10 mouse cellular contexts compared by ENCODE assay signal in genomic region chr2:155515941-155516340, GRCm38 (mm10). TPM values are rescaled to one million over a fixed set of nuclear protein-coding genes. Genes with fewer than 3 reads are reported as not detected.
DNase-seq lines count a peak whose midpoint lies in the region; ATAC-seq and TF ChIP-seq lines count a peak whose summit lies in the region.
"Had no signal": no experiment of that assay in that cellular context is flagged by ENCODE, and none has a peak within 500 bp of the region (broad histone marks: within the 10 kb centered on the region; RNA-seq: fewer than 3 reads in every experiment).

No protein-coding gene starts in this region.

- DNase-seq in midbrain, embryonic 11.5 days (ENCODE audit: low spot score, missing footprints), result peak; percentile 95
- peak; percentile 58 for DNase-seq in ZHBTc4 (ENCODE audit: low read depth, low spot score)
- DNase-seq in embryo, embryonic 10 days (ENCODE audit: low spot score), result peak; percentile 84
- DNase-seq in hindbrain, postnatal 0 days (ENCODE audit: low spot score), result peak; percentile 82
- peak; percentile 76 for DNase-seq in limb, embryonic 11.5 days (ENCODE audit: low spot score)
- peak; percentile 75 for DNase-seq in right cerebral cortex, adult 18-20 months

- no peaks in the 10 kb centered on the region for H3K9me3 ChIP-seq in midbrain, embryonic 11.5 days (ENCODE audit: control insufficient read depth, low read length)
- H3K9me3 ChIP-seq in midbrain, embryonic 13.5 days, result no peaks in the 10 kb centered on the region
- no peaks in the 10 kb centered on the region for H3K9me3 ChIP-seq in hindbrain, postnatal 0 days (ENCODE audit: low read length)
- H3K9me3 ChIP-seq in limb, embryonic 11.5 days (ENCODE audit: control insufficient read depth, low read length), result no peaks in the 10 kb centered on the region

- TF ChIP-seq CTCF in hindbrain, postnatal 0 days (IDR thresholded peaks at IDR 0.05; ENCODE audit: low read depth), result peak; percentile 98

- no peaks in the 10 kb centered on the region for H3K36me3 ChIP-seq in midbrain, embryonic 11.5 days (ENCODE audit: control insufficient read depth, insufficient read depth, low read length)
- peaks cover 3% of the 10 kb centered on the region; the same call in 1 of the 2 replicates for H3K36me3 ChIP-seq in midbrain, embryonic 13.5 days
- H3K36me3 ChIP-seq in hindbrain, postnatal 0 days (ENCODE audit: insufficient read depth, low read length), result no peaks in the 10 kb centered on the region
- H3K36me3 ChIP-seq in limb, embryonic 11.5 days (ENCODE audit: control insufficient read depth, insufficient read depth, low read length), result no peaks in the 10 kb centered on the region

- H3K27me3 ChIP-seq in midbrain, embryonic 11.5 days (ENCODE audit: control insufficient read depth, insufficient read depth, low read length), result no peaks in the 10 kb centered on the region; the same call in 1 of the 2 replicates
- H3K27me3 ChIP-seq in midbrain, embryonic 13.5 days, result no peaks in the 10 kb centered on the region
- no peaks in the 10 kb centered on the region for H3K27me3 ChIP-seq in hindbrain, postnatal 0 days (ENCODE audit: insufficient read depth, low read length)
- peaks cover 10% of the 10 kb centered on the region; the same call in 1 of the 2 replicates for H3K27me3 ChIP-seq in limb, embryonic 11.5 days (ENCODE audit: control insufficient read depth, insufficient read depth, low read length)

- no peak overlapping the region for H3K4me3 ChIP-seq in midbrain, embryonic 11.5 days (ENCODE audit: low read depth, low read length)
- H3K4me3 ChIP-seq in midbrain, embryonic 13.5 days (replicated peaks), result no peak overlapping the region
- no peak overlapping the region for H3K4me3 ChIP-seq in hindbrain, postnatal 0 days (ENCODE audit: low read length)
- no peak overlapping the region for H3K4me3 ChIP-seq in limb, embryonic 11.5 days (ENCODE audit: low read depth, low read length)
- H3K4me3 ChIP-seq: erythroblast, embryonic 14.5 days had no signal

- 5% methylated on average over 1 of the region's 1 CpGs for WGBS in midbrain, embryonic 11.5 days
- WGBS in midbrain, embryonic 13.5 days, result 6% methylated on average over 1 of the region's 1 CpGs
- WGBS in hindbrain, postnatal 0 days, result 9% methylated on average over 1 of the region's 1 CpGs
- 12% methylated on average over 1 of the region's 1 CpGs for WGBS in limb, embryonic 11.5 days

- no peak overlapping the region for H3K27ac ChIP-seq in midbrain, embryonic 11.5 days (ENCODE audit: low read depth, low read length)
- H3K27ac ChIP-seq in midbrain, embryonic 13.5 days, result no peak overlapping the region
- no peak overlapping the region for H3K27ac ChIP-seq in hindbrain, postnatal 0 days
- no peak overlapping the region for H3K27ac ChIP-seq in limb, embryonic 11.5 days (replicated peaks; ENCODE audit: low read depth, low read length)
- H3K27ac ChIP-seq: macrophage had no signal

- no peak for ATAC-seq in midbrain, embryonic 11.5 days (ENCODE audit: low FRiP score)
- ATAC-seq in midbrain, embryonic 13.5 days, result no peak
- no peak for ATAC-seq in hindbrain, postnatal 0 days
- no peak for ATAC-seq in limb, embryonic 11.5 days (ENCODE audit: insufficient number of reproducible peaks, low FRiP score, low TSS enrichment, low read depth)
- no peak for ATAC-seq in megakaryocyte, adult 5-6 weeks (ENCODE audit: poor library complexity, severe bottlenecking)

- no peak overlapping the region for H3K4me2 ChIP-seq in midbrain, embryonic 11.5 days
- H3K4me2 ChIP-seq in midbrain, embryonic 13.5 days (replicated peaks), result no peak overlapping the region
- no peak overlapping the region for H3K4me2 ChIP-seq in hindbrain, postnatal 0 days (ENCODE audit: low read depth, low read length)
- no peak overlapping the region for H3K4me2 ChIP-seq in limb, embryonic 11.5 days (ENCODE audit: low read depth, severe bottlenecking)

- no peak overlapping the region for H3K9ac ChIP-seq in midbrain, embryonic 11.5 days (ENCODE audit: low read length)
- no peak overlapping the region for H3K9ac ChIP-seq in midbrain, embryonic 13.5 days (replicated peaks)
- no peak overlapping the region for H3K9ac ChIP-seq in hindbrain, postnatal 0 days (replicated peaks; ENCODE audit: low read length)
- H3K9ac ChIP-seq in limb, embryonic 11.5 days (ENCODE audit: low read length), result no peak overlapping the region

- peaks cover 14% of the 10 kb centered on the region for H3K4me1 ChIP-seq in midbrain, embryonic 11.5 days (ENCODE audit: control insufficient read depth, insufficient read depth, low read length)
- peaks cover 41% of the 10 kb centered on the region for H3K4me1 ChIP-seq in midbrain, embryonic 13.5 days (replicated peaks)
- peaks cover 9% of the 10 kb centered on the region; the same call in 1 of the 2 replicates for H3K4me1 ChIP-seq in hindbrain, postnatal 0 days (ENCODE audit: insufficient read depth, low read length)
- 0 out of 2 replicates have a peak, but pooled peaks cover 3% of the 10 kb centered on the region for H3K4me1 ChIP-seq in limb, embryonic 11.5 days (ENCODE audit: control insufficient read depth, insufficient read depth, low read length)

RNA-seq across cellular contexts. Expression of gene Acss2, which starts 1.8 kb away (rescaled TPM):
- polyA plus RNA-seq in midbrain, embryonic 11.5 days (2014; fragmentation: Nextera tagmentation; extraction: Ambion mirVana), result 21.9 and 23.1 TPM in 2 replicates
- polyA plus RNA-seq in midbrain, embryonic 13.5 days (2015; fragmentation: Nextera tagmentation; extraction: Ambion mirVana), result 27.5 and 28.0 TPM in 2 replicates
- total RNA-seq in hindbrain, postnatal 0 days (2014; rRNA removed), result 40.0 and 42.7 TPM in 2 replicates
- polyA plus RNA-seq in hindbrain, postnatal 0 days (2015; fragmentation: Nextera tagmentation; extraction: Ambion mirVana), result 23.7 and 27.5 TPM in 2 replicates
- 9.2 and 10.7 TPM in 2 replicates for polyA plus RNA-seq in limb, embryonic 11.5 days (2014; fragmentation: Nextera tagmentation; extraction: Ambion mirVana)
- total RNA-seq in megakaryocyte, adult 5-6 weeks (2015), result 8.9 and 9.6 TPM in 2 replicates
- total RNA-seq in megakaryocyte, adult 5-6 weeks (2017), result 12.0 and 13.6 TPM in 2 replicates

RNA-seq across cellular contexts. Expression of gene Ggt7, which starts 2.1 kb away (rescaled TPM):
- 10.3 and 12.9 TPM in 2 replicates for polyA plus RNA-seq in midbrain, embryonic 11.5 days (2014; fragmentation: Nextera tagmentation; extraction: Ambion mirVana)
- 62.3 and 65.0 TPM in 2 replicates for polyA plus RNA-seq in midbrain, embryonic 13.5 days (2015; fragmentation: Nextera tagmentation; extraction: Ambion mirVana)
- 201 and 255 TPM in 2 replicates for total RNA-seq in hindbrain, postnatal 0 days (2014; rRNA removed)
- polyA plus RNA-seq in hindbrain, postnatal 0 days (2015; fragmentation: Nextera tagmentation; extraction: Ambion mirVana), result 97.5 and 104 TPM in 2 replicates
- 2.2 and 2.3 TPM in 2 replicates for polyA plus RNA-seq in limb, embryonic 11.5 days (2014; fragmentation: Nextera tagmentation; extraction: Ambion mirVana)
- total RNA-seq in megakaryocyte, adult 5-6 weeks (2015), result not detected in 2 replicates
- not detected in 2 replicates for total RNA-seq in megakaryocyte, adult 5-6 weeks (2017)
- polyA plus RNA-seq: erythroblast, embryonic 14.5 days; macrophage had no signal

RNA-seq across cellular contexts. Expression of gene Ncoa6, which starts 42.2 kb away (rescaled TPM):
- 33.5 and 33.6 TPM in 2 replicates for polyA plus RNA-seq in midbrain, embryonic 11.5 days (2014; fragmentation: Nextera tagmentation; extraction: Ambion mirVana)
- 30.0 and 34.5 TPM in 2 replicates for polyA plus RNA-seq in midbrain, embryonic 13.5 days (2015; fragmentation: Nextera tagmentation; extraction: Ambion mirVana)
- total RNA-seq in hindbrain, postnatal 0 days (2014; rRNA removed), result 29.7 and 43.4 TPM in 2 replicates
- polyA plus RNA-seq in hindbrain, postnatal 0 days (2015; fragmentation: Nextera tagmentation; extraction: Ambion mirVana), result 25.7 TPM in 2 replicates
- 31.0 and 35.7 TPM in 2 replicates for polyA plus RNA-seq in limb, embryonic 11.5 days (2014; fragmentation: Nextera tagmentation; extraction: Ambion mirVana)
- 65.1 and 71.0 TPM in 2 replicates for total RNA-seq in megakaryocyte, adult 5-6 weeks (2015)
- 16.7 and 24.8 TPM in 2 replicates for total RNA-seq in megakaryocyte, adult 5-6 weeks (2017)
